Mouse (Mus musculus) forebrain, embryonic 14.5 days (tissue): Measurements from ENCODE around the gene Olfr434. TPM values are rescaled to one million over a fixed set of nuclear protein-coding genes. Genes with fewer than 3 reads are reported as not detected.

Source experiments
- polyA plus RNA-seq: library from polyadenylated mRNA; unstranded; fragments of >200 nt; fragmentation: Nextera tagmentation; extraction: Ambion mirVana; gene quantifications from 2 replicates; pipeline ENCODE4 v1.2.1, GENCODE M21; 2014

Olfr434 gene
- polyA plus RNA-seq, 1 experiment from 2014 or later, result not detected

Other genes starting within 250 kb of the Olfr434 start
- not detected in 2 replicates for gene Olfr441, start 106.7 kb upstream of the Olfr434 start, polyA plus RNA-seq
- not detected in 2 replicates for gene Olfr237-ps1, start 66.5 kb upstream of the Olfr434 start, polyA plus RNA-seq
- not detected in 2 replicates for gene Olfr437, start 49.7 kb upstream of the Olfr434 start, polyA plus RNA-seq
- gene Olfr13, start 40.9 kb upstream of the Olfr434 start, polyA plus RNA-seq, result not detected in 2 replicates
- gene Olfr435, start 15.9 kb upstream of the Olfr434 start, polyA plus RNA-seq, result not detected in 2 replicates
- gene Olfr47, start 18.5 kb downstream of the Olfr434 start, polyA plus RNA-seq, result not detected in 2 replicates
- gene Arhgef5, start 52.6 kb downstream of the Olfr434 start, polyA plus RNA-seq, result 1.2 and 1.4 TPM in 2 replicates
- not detected in 2 replicates for gene Nobox, start 96.5 kb downstream of the Olfr434 start, polyA plus RNA-seq